Mouse (Mus musculus) midbrain, embryonic 14.5 days (tissue): ENCODE measurements at regions not wholly inside any gene's neighbourhood (a gene's known extent, or its start where the extent isn't known, plus 50 kb on each side); places are given as distances from the start of the nearest gene placed in this dataset.

ENCODE experiments used
- ATAC-seq: fragments of 200-750 bp; cut with Nextera tagmentation; 2 replicates; pipeline ENCODE4 v1.8.0; 2017; ENCODE audit warnings: moderate number of reproducible peaks, moderate library complexity; ENCODE audit not compliant: low FRiP score, low TSS enrichment
- DNase-seq: peaks from one replicate; pipeline ENCODE4 v3.0.0-alpha.2; 2015
- H3K27ac ChIP-seq: fragments of 300-500 bp; sonication (generic); replicated peaks from 2 replicates; pipeline ENCODE4 v1.5.1; 2014; ENCODE audit warnings: mild to moderate bottlenecking, low read depth, low read length, moderate library complexity
- H3K27me3 ChIP-seq: fragments of 300-500 bp; sonication (generic); 2 replicates; pipeline ENCODE4 v1.6.1; 2014; ENCODE audit warnings: low read length, control low read depth, mixed read lengths; ENCODE audit not compliant: control insufficient read depth, insufficient read depth
- H3K36me3 ChIP-seq: fragments of 300-500 bp; sonication (generic); 2 replicates; pipeline ENCODE4 v1.6.1; 2014; ENCODE audit warnings: low read length, control low read depth; ENCODE audit not compliant: control insufficient read depth, insufficient read depth
- H3K4me1 ChIP-seq: fragments of 300-500 bp; sonication (generic); 2 replicates; pipeline ENCODE4 v1.6.1; 2014; ENCODE audit warnings: mild to moderate bottlenecking, antibody characterized with exemption, low read length, control low read depth; ENCODE audit not compliant: control insufficient read depth, insufficient read depth
- H3K4me2 ChIP-seq: fragments of 300-500 bp; sonication (generic); 2 replicates; pipeline ENCODE4 v1.6.1; 2014; ENCODE audit warnings: mild to moderate bottlenecking, low read length, moderate library complexity
- H3K4me3 ChIP-seq: fragments of 300-500 bp; sonication (generic); replicated peaks from 2 replicates; pipeline ENCODE4 v1.5.1; 2014; ENCODE audit warnings: low read depth, low read length
- H3K9ac ChIP-seq: fragments of 300-500 bp; sonication (generic); replicated peaks from 2 replicates; pipeline ENCODE4 v1.6.1; 2014; ENCODE audit warnings: mild to moderate bottlenecking, low read length, moderate library complexity
- H3K9me3 ChIP-seq: fragments of 300-500 bp; sonication (generic); 2 replicates; pipeline ENCODE4 v1.6.1; 2016; ENCODE audit warnings: low read length, control low read depth, mixed read lengths; ENCODE audit not compliant: control insufficient read depth
- WGBS: fragments of 180-500 bp; shearing (Covaris S2); extraction: QIAGEN DNeasy Blood & Tissue Kit; methylation state at CpG from one replicate; pipeline ENCODE4 v1.1.7; 2014; 5-methylcytosine and 5-hydroxymethylcytosine counted together

GRCm38 (mm10) chr17:93337576-93337975 lies 138.8 kb downstream of the Adcyap1 start:
- Histone ChIP-seq H3K36me3 (no peaks in the 10 kb centered on the region), H3K4me1 (no peaks in the 10 kb centered on the region), H3K27ac (no peak overlapping the region), H3K9ac (no peak overlapping the region), H3K27me3 (no peaks in the 10 kb centered on the region), H3K4me2 (no peak overlapping the region), H3K9me3 (no peaks in the 10 kb centered on the region), H3K4me3 (no peak overlapping the region)
- ATAC-seq, result no peak
- WGBS, result 86% methylated on average over 1 of the region's 1 CpGs
- no peak for DNase-seq

- no peaks in the 10 kb centered on the region for H3K36me3 ChIP-seq
- H3K9ac ChIP-seq, result no peak overlapping the region
- H3K4me2 ChIP-seq, result no peak overlapping the region
- DNase-seq (no peak), ATAC-seq (no peak)
- no peaks in the 10 kb centered on the region for H3K9me3 ChIP-seq
- no peak overlapping the region for H3K27ac ChIP-seq
- H3K27me3 ChIP-seq, result no peaks in the 10 kb centered on the region
- H3K4me3 ChIP-seq, result no peak overlapping the region
- H3K4me1 ChIP-seq, result no peaks in the 10 kb centered on the region
Observed at GRCm38 (mm10) chr17:93355238-93355637, 156.4 kb downstream of the Adcyap1 start.

GRCm38 (mm10) chr17:93362926-93363325 lies 164.1 kb downstream of the Adcyap1 start:
- no peak for DNase-seq
- ATAC-seq, result no peak
- no peaks in the 10 kb centered on the region for H3K36me3 ChIP-seq

GRCm38 (mm10) chr17:93377453-93378091 lies 178.8 kb downstream of the Adcyap1 start:
- H3K36me3 ChIP-seq, result no peaks in the 10 kb centered on the region
- no peak overlapping the region for H3K4me3 ChIP-seq
- no peaks in the 10 kb centered on the region for H3K9me3 ChIP-seq
- no peaks in the 10 kb centered on the region for H3K27me3 ChIP-seq
- no peak overlapping the region for H3K27ac ChIP-seq
- no peak overlapping the region for H3K9ac ChIP-seq
- DNase-seq, result no peak
- ATAC-seq, result no peak
- H3K4me1 ChIP-seq, result no peaks in the 10 kb centered on the region
- no peak overlapping the region for H3K4me2 ChIP-seq

More at GRCm38 (mm10) chr17:93362926-93363325, 164.1 kb downstream of the Adcyap1 start:
- no peak overlapping the region for H3K4me2 ChIP-seq
- no peaks in the 10 kb centered on the region for H3K4me1 ChIP-seq
- no peaks in the 10 kb centered on the region for H3K9me3 ChIP-seq
- H3K4me3 ChIP-seq, result no peak overlapping the region
- no peak overlapping the region for H3K27ac ChIP-seq
- no peak overlapping the region for H3K9ac ChIP-seq
- no peaks in the 10 kb centered on the region for H3K27me3 ChIP-seq

GRCm38 (mm10) chr17:93379789-93380398 lies 181.1 kb downstream of the Adcyap1 start:
- no peak for ATAC-seq
- Histone ChIP-seq H3K4me2 (no peak overlapping the region), H3K36me3 (no peaks in the 10 kb centered on the region), H3K4me3 (no peak overlapping the region), H3K4me1 (no peaks in the 10 kb centered on the region), H3K27ac (no peak overlapping the region), H3K9ac (no peak overlapping the region), H3K9me3 (no peaks in the 10 kb centered on the region), H3K27me3 (no peaks in the 10 kb centered on the region)
- 94% methylated on average over 4 of the region's 4 CpGs for WGBS
- DNase-seq, result no peak

- H3K4me2 ChIP-seq, result no peak overlapping the region
- no peaks in the 10 kb centered on the region for H3K4me1 ChIP-seq
- no peaks in the 10 kb centered on the region for H3K36me3 ChIP-seq
- 52% methylated on average over 3 of the region's 3 CpGs for WGBS
- no peaks in the 10 kb centered on the region for H3K9me3 ChIP-seq
- no peak overlapping the region for H3K27ac ChIP-seq
- H3K9ac ChIP-seq, result no peak overlapping the region
- DNase-seq (peak; percentile 68), ATAC-seq (peak; percentile 86)
- no peaks in the 10 kb centered on the region for H3K27me3 ChIP-seq
- no peak overlapping the region for H3K4me3 ChIP-seq
Observed at GRCm38 (mm10) chr17:93390256-93390655, 191.4 kb downstream of the Adcyap1 start.

- Histone ChIP-seq H3K36me3 (no peaks in the 10 kb centered on the region), H3K4me3 (no peak overlapping the region), H3K4me2 (no peak overlapping the region), H3K9me3 (no peaks in the 10 kb centered on the region), H3K9ac (no peak overlapping the region), H3K27ac (no peak overlapping the region), H3K27me3 (no peaks in the 10 kb centered on the region), H3K4me1 (no peaks in the 10 kb centered on the region)
- DNase-seq (peak; percentile 72), ATAC-seq (peak; percentile 84)
- 33% methylated on average over 1 of the region's 1 CpGs for WGBS
Observed at GRCm38 (mm10) chr17:93409329-93409728, 210.5 kb downstream of the Adcyap1 start.
